Mouse (Mus musculus) liver, embryonic 14.5 days (tissue): ENCODE data around the gene Csad. TPM values are rescaled to one million over a fixed set of nuclear protein-coding genes. Genes with fewer than 3 reads are reported as not detected.

Experiments
- ATAC-seq: fragments of 200-750 bp; cut with Nextera tagmentation; 2 replicates; pipeline ENCODE4 v1.8.0; 2017; ENCODE audit warnings: moderate number of reproducible peaks, mild to moderate bottlenecking, moderate library complexity; ENCODE audit not compliant: insufficient read depth
- DNase-seq, 3 experiments: peaks; one replicate each; pipeline ENCODE4 v3.0.0-alpha.2; 2012 to 2013; ENCODE audit warnings: low read depth in 3 of 3, low spot score in 3 of 3
- H3K27ac ChIP-seq: fragments of 300-500 bp; sonication (generic); 2 replicates; pipeline ENCODE4 v1.5.1; 2014; ENCODE audit warnings: moderate library complexity, mild to moderate bottlenecking, control low read depth, inconsistent platforms
- H3K27me3 ChIP-seq: fragments of 300-500 bp; sonication (generic); 2 replicates; pipeline ENCODE4 v1.6.1; 2014; ENCODE audit warnings: mild to moderate bottlenecking, low read length, moderate library complexity; ENCODE audit not compliant: control insufficient read depth, insufficient read depth
- H3K36me3 ChIP-seq: fragments of 300-500 bp; sonication (generic); replicated peaks from 2 replicates; pipeline ENCODE4 v1.6.1; 2014; ENCODE audit warnings: low read depth; ENCODE audit not compliant: control insufficient read depth, insufficient read depth
- H3K4me1 ChIP-seq, 2 experiments: fragments of 200-500 bp in 1 of 2; fragments of 300-500 bp in 1 of 2; sonication (generic) in 1 of 2; replicated peaks; 2 replicates each; pipeline ENCODE4 v1.6.1; 2012 to 2014; ENCODE audit warnings: antibody characterized with exemption in 1 of 2, inconsistent platforms in 1 of 2, low read length in 1 of 2; ENCODE audit not compliant: control insufficient read depth in 2 of 2, insufficient read depth in 2 of 2
- H3K4me2 ChIP-seq: fragments of 300-500 bp; sonication (generic); 2 replicates; pipeline ENCODE4 v1.6.1; 2014; ENCODE audit warnings: low read depth, mild to moderate bottlenecking, control low read depth, moderate library complexity
- H3K4me3 ChIP-seq, 2 experiments: fragments of 200-500 bp in 1 of 2; fragments of 300-500 bp in 1 of 2; sonication (generic) in 1 of 2; 2 replicates each; pipeline ENCODE4 v1.5.1; 2012 to 2014; ENCODE audit warnings: low read depth in 2 of 2, low read length in 2 of 2, mild to moderate bottlenecking in 2 of 2, control low read depth in 1 of 2, inconsistent platforms in 1 of 2, moderate library complexity in 1 of 2; ENCODE audit not compliant: insufficient read depth in 1 of 2
- H3K9ac ChIP-seq: fragments of 300-500 bp; sonication (generic); replicated peaks from 2 replicates; pipeline ENCODE4 v1.6.1; 2014; ENCODE audit warnings: mild to moderate bottlenecking, control low read depth, moderate library complexity
- H3K9me3 ChIP-seq: fragments of 300-500 bp; sonication (generic); 2 replicates; pipeline ENCODE4 v1.6.1; 2016; ENCODE audit warnings: low read length, mixed read lengths; ENCODE audit not compliant: control insufficient read depth
- CTCF ChIP-seq: IDR thresholded peaks from 2 replicates; pipeline ENCODE4 v1.5.1; 2016; ENCODE audit warnings: antibody characterized with exemption, low read depth, control low read depth
- EP300 ChIP-seq: IDR thresholded peaks from 2 replicates; pipeline ENCODE4 v1.6.1; 2016; ENCODE audit warnings: antibody characterized with exemption, low read depth
- WGBS: fragments of 180-500 bp; shearing (Covaris S2); extraction: QIAGEN DNeasy Blood & Tissue Kit; methylation state at CpG from one replicate; pipeline ENCODE4 v1.1.7; 2014; ENCODE audit not compliant: insufficient replicate concordance; 5-methylcytosine and 5-hydroxymethylcytosine counted together
- polyA plus RNA-seq, 2 experiments: library from polyadenylated mRNA; depleted of rRNA in 1 of 2; stranded (reverse) in 1 of 2; unstranded in 1 of 2; fragments of >200 nt; fragmentation: Nextera tagmentation in 1 of 2; extraction: Ambion mirVana in 1 of 2; gene quantifications; 2 replicates each; pipeline versions ENCODE4 v1.2.1 to v1.2.3; 2012 to 2014

Csad gene
- polyA plus RNA-seq, 2 experiments = 17.9 to 24.0 TPM

DNA sequence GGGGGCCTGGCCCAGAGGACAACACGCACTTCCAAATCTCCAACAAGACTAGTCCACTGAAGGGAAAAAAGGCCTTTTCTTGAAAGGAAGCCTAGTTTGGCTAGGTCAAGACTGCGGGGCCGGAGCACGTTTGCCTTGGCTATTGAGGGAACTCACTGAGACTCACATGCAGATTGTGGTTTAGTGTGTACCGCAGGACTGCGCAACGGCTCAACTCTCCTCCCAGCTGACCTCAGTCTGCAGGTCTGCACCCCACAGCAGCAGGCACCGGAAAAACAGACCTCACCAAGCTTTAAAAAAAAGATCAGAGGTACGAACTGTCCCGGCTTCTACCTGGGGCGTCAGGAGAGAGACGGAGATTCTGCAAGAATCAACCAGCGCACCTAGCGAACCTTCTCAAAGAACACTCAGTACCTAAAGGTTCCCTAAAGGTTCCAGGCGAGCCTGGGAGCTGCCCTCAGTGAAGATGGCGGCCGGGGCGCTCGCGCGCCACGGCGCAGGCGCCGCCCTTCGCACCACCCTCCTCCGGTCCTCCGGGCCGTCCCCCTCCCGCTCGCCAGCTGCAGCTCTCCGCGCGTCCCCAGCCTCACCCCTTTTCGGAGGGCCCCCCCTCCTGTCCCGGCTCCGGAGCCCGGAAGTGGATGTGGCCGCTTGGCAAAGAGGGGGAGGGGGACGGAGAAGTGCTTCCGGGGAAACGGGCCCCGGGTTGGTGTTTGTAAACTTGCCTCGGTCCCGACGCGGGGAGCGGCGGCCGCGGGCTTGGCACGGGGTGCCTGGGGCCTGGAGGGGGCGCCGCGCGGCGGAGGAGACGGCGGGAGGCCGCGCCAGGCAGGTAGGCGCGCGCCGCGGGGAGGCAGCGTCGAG is 1.3 kb downstream of the Csad start, which contains the start of gene Zfp740:
Zfp740 (plus strand) TSS at position 279 of the 864 bp plus-strand sequence.
- peaks cover 8 to 21% of the 10 kb centered on the region in 2 experiments for H3K4me1 ChIP-seq
- H3K4me2 ChIP-seq = peak within 1 kb of the TSS; percentile 99
- DNase-seq (peak; percentile 85 to 86 (median 86)), ATAC-seq (peak; percentile 95)
- H3K36me3 ChIP-seq = peaks cover 14% of the 10 kb centered on the region
- H3K9ac ChIP-seq = peak within 1 kb of the TSS; percentile 93
- peak within 1 kb of the TSS; percentile 90 to 97 for H3K4me3 ChIP-seq
- H3K27ac ChIP-seq = peak within 1 kb of the TSS; percentile 72
- under 1% methylated on average over 56 of the region's 68 CpGs for WGBS
- no peaks in the 10 kb centered on the region for H3K9me3 ChIP-seq
- TF ChIP-seq CTCF = 0 out of 2 replicates have a peak, but pooled peaks have one; percentile 6
- TF ChIP-seq EP300 = no peak
- no peaks in the 10 kb centered on the region for H3K27me3 ChIP-seq

DNA sequence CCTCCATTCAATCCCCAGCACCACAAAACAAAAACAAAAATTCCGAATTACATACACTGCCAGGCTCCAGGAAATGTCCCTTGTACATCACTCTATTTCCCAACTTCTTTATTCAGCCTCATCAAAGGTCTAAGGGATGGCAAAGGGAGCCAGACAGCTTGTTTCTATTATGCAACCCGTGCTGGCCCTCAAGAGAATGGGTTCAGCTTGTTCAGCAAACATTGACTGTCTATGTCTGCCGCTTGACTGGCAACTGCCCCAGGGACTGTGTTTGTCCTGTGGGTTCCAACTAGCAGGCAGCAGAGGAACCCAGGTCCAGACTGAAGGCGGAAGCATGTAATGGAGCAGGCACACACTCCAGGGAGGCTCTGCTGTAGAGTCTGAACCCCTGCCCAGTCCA is 5.7 kb downstream of the Csad start:
- no peak for TF ChIP-seq CTCF
- no peak for TF ChIP-seq EP300
- H3K4me2 ChIP-seq = no peak overlapping the region
- no peak for ATAC-seq
- H3K9ac ChIP-seq = no peak overlapping the region
- 56% methylated on average over 4 of the region's 4 CpGs for WGBS
- no peak overlapping the region for H3K4me3 ChIP-seq
- H3K27me3 ChIP-seq = no peaks in the 10 kb centered on the region
- no peak overlapping the region for H3K27ac ChIP-seq
- no peak for DNase-seq
- no peaks in the 10 kb centered on the region for H3K36me3 ChIP-seq
- H3K9me3 ChIP-seq = no peaks in the 10 kb centered on the region
- H3K4me1 ChIP-seq = peaks cover 3 to 15% of the 10 kb centered on the region in 2 experiments

DNA sequence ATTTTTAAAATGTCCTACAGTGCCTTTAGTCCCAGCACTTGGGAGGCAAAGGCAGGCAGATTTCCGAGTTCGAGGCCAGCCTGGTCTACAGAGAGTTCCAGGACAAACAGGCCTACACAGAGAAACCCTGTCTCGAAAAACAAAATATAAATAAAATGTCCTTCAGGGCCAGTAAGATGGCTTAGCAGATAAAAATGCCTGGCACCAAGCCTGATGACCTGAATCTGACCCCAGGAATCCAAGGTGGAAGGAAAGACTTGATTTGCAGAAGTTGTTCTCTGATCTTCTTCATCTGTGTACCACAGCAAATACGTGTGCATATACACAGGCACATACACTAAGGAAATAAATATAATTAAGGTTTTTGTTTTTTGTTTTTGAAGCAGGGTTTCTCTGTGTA is 9.2 kb downstream of the Csad start:
- H3K27me3 ChIP-seq = no peaks in the 10 kb centered on the region
- no peak overlapping the region for H3K9ac ChIP-seq
- H3K4me3 ChIP-seq = no peak overlapping the region
- ATAC-seq = no peak
- 60% methylated on average over 4 of the region's 4 CpGs for WGBS
- TF ChIP-seq EP300 (no peak), CTCF (no peak)
- H3K9me3 ChIP-seq = no peaks in the 10 kb centered on the region
- peaks cover 0 to 20% of the 10 kb centered on the region in 2 experiments; a peak in 2 of 4 replicates for H3K4me1 ChIP-seq
- no peak overlapping the region for H3K4me2 ChIP-seq
- no peak overlapping the region for H3K27ac ChIP-seq
- no peak for DNase-seq
- no peaks in the 10 kb centered on the region for H3K36me3 ChIP-seq

DNA sequence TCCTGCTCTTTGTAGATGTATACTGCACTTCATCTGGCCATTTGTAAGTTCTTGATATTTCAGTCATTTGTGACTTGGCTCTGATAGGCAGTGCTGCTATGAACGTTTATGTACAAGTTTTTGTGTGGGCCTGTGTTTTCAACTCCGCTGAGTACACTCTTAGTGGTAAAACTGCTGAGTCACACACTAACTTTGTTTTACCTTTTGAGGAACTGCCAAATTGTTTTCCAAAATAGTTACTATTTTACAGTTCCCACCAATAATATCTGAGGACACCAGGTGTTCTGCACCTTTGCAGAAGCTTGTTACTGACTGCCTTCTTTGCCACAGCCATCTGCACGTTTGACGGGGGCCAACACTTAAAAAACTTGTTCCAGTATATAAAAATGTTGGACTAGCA is 10.1 kb downstream of the Csad start:
- Histone ChIP-seq H3K27me3 (no peaks in the 10 kb centered on the region), H3K36me3 (no peaks in the 10 kb centered on the region), H3K4me3 (no peak overlapping the region), H3K9me3 (no peaks in the 10 kb centered on the region), H3K4me1 (peaks cover 0 to 20% of the 10 kb centered on the region in 2 experiments; a peak in 2 of 4 replicates), H3K27ac (no peak overlapping the region; the same call in 1 of the 2 replicates), H3K4me2 (no peak overlapping the region), H3K9ac (no peak overlapping the region)
- 32% methylated on average over 4 of the region's 4 CpGs for WGBS
- ATAC-seq (no peak), DNase-seq (no peak)
- TF ChIP-seq CTCF = no peak
- no peak for TF ChIP-seq EP300

DNA sequence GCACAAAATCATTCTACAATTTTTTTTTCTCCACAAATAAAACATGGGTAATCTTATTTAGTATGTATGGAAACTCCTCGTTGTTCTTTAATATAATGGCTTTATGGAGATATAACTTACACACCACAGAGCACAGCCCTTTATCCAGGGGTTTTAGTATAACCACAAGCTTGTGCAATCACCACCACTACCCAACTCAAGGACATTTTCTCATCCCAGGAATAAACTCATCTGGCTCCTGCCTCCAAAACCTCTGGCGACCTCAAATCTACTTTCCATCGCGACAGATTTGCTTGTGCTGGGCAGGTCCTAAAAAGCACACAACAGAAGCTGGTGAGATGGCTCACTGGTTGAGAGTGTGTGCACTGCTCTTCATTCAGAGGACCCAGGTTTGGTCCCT is 10.9 kb downstream of the Csad start:
- H3K27ac ChIP-seq = no peak overlapping the region
- no peak overlapping the region for H3K9ac ChIP-seq
- H3K4me1 ChIP-seq = peaks cover 0 to 22% of the 10 kb centered on the region in 2 experiments; a peak in 2 of 4 replicates
- H3K4me2 ChIP-seq = no peak overlapping the region
- ATAC-seq (no peak), DNase-seq (no peak)
- TF ChIP-seq EP300 = no peak
- no peak for TF ChIP-seq CTCF
- WGBS = 55% methylated on average over 4 of the region's 4 CpGs
- no peak overlapping the region for H3K4me3 ChIP-seq
- H3K27me3 ChIP-seq = no peaks in the 10 kb centered on the region
- no peaks in the 10 kb centered on the region for H3K36me3 ChIP-seq
- H3K9me3 ChIP-seq = no peaks in the 10 kb centered on the region
